Mouse (Mus musculus): ENCODE results near the gene Olfr1513. TPM values are rescaled to one million over a fixed set of nuclear protein-coding genes. Genes with fewer than 3 reads are reported as not detected.
"Not testable (repeated sequence)": the region's sequence is repeated elsewhere in the genome, so short reads cannot be mapped to it uniquely, and the experiment has no call there.

Gene Olfr1513
- polyA plus RNA-seq, 1 experiment from 2014 or later, result not detected

GRCm38 (mm10) chr14:52303517-52303916, 52.7 kb downstream of the Olfr1513 start:
- H3K4me2 ChIP-seq (replicated peaks), result peak overlapping the region; percentile 67; the same call in 1 of the 2 replicates
- not testable (repeated sequence) for H3K4me3 ChIP-seq; H3K9ac ChIP-seq (replicated peaks); H3K9me3 ChIP-seq; ATAC-seq (ENCODE audit: low FRiP score, low read depth); H3K27ac ChIP-seq (replicated peaks); H3K27me3 ChIP-seq; H3K4me1 ChIP-seq
- H3K36me3 ChIP-seq, result peaks cover 18% of the 10 kb centered on the region
- 86% methylated on average over 3 of the region's 3 CpGs for WGBS

Other genes with a start within 250 kb of the Olfr1513 start
- 62.6 and 69.2 TPM in 2 replicates for gene Rpgrip1, start 245.7 kb downstream of the Olfr1513 start, polyA plus RNA-seq (2016; fragmentation: Nextera tagmentation; extraction: Ambion mirVana)
- gene Supt16, start 159.0 kb downstream of the Olfr1513 start, polyA plus RNA-seq (2016; fragmentation: Nextera tagmentation; extraction: Ambion mirVana), result 75.2 and 82.9 TPM in 2 replicates
- 62.1 and 62.5 TPM in 2 replicates for gene Chd8, start 98.6 kb downstream of the Olfr1513 start, polyA plus RNA-seq (2016; fragmentation: Nextera tagmentation; extraction: Ambion mirVana)
- 53.0 and 54.2 TPM in 2 replicates for gene Tox4, start 77.3 kb downstream of the Olfr1513 start, polyA plus RNA-seq (2016; fragmentation: Nextera tagmentation; extraction: Ambion mirVana)
- gene Rab2b, start 76.9 kb downstream of the Olfr1513 start, polyA plus RNA-seq (2016; fragmentation: Nextera tagmentation; extraction: Ambion mirVana), result 38.5 and 45.8 TPM in 2 replicates
- gene Mettl3, start 51.3 kb downstream of the Olfr1513 start, polyA plus RNA-seq (2016; fragmentation: Nextera tagmentation; extraction: Ambion mirVana), result 58.8 and 62.1 TPM in 2 replicates
- gene Sall2, start 27.6 kb downstream of the Olfr1513 start, polyA plus RNA-seq (2016; fragmentation: Nextera tagmentation; extraction: Ambion mirVana), result 70.3 and 77.6 TPM in 2 replicates
- gene Olfr1512, start 22.8 kb upstream of the Olfr1513 start, polyA plus RNA-seq (2016; fragmentation: Nextera tagmentation; extraction: Ambion mirVana), result not detected in 2 replicates
- 0.15 TPM in 1 of 2 replicates, not detected in the other for gene Olfr1511, start 41.0 kb upstream of the Olfr1513 start, polyA plus RNA-seq (2016; fragmentation: Nextera tagmentation; extraction: Ambion mirVana)
- not detected in 2 replicates for gene Olfr1510, start 58.0 kb upstream of the Olfr1513 start, polyA plus RNA-seq (2016; fragmentation: Nextera tagmentation; extraction: Ambion mirVana)
- gene Olfr1509, start 86.6 kb upstream of the Olfr1513 start, polyA plus RNA-seq (2016; fragmentation: Nextera tagmentation; extraction: Ambion mirVana), result not detected in 2 replicates
- not detected in 2 replicates for gene Olfr1508, start 111.1 kb upstream of the Olfr1513 start, polyA plus RNA-seq (2016; fragmentation: Nextera tagmentation; extraction: Ambion mirVana)
- not detected in 2 replicates for gene Olfr1507, start 139.3 kb upstream of the Olfr1513 start, polyA plus RNA-seq (2016; fragmentation: Nextera tagmentation; extraction: Ambion mirVana)